Mouse (Mus musculus): ENCODE results near the gene Ppp1r2. TPM values are rescaled to one million over a fixed set of nuclear protein-coding genes. Genes with fewer than 3 reads are reported as not detected.
"Not testable (repeated sequence)": the region's sequence is repeated elsewhere in the genome, so short reads cannot be mapped to it uniquely, and the experiment has no call there.

Ppp1r2 gene
- total and polyA plus RNA-seq, 3 experiments: 33.8 to 75.4 (median 62.4) TPM

GRCm38 (mm10) chr16:31321501-31321900, 46.4 kb upstream of the Ppp1r2 start:
- TF ChIP-seq JUND (conservative IDR thresholded peaks at IDR 0.05; ENCODE audit: low read depth, low read length): no peak
- TF ChIP-seq POLR2A (IDR thresholded peaks at IDR 0.05; ENCODE audit: low read depth, low read length): no peak
- TF ChIP-seq CTCF (conservative IDR thresholded peaks at IDR 0.05 in 1 of 2, IDR thresholded peaks at IDR 0.05 in 1 of 2; ENCODE audit: low read depth in 2 of 2, low read length in 2 of 2): no peak
- TF ChIP-seq ELF1 (IDR thresholded peaks at IDR 0.05; ENCODE audit: low read depth, low read length): no peak
- no peak for TF ChIP-seq TBP (conservative IDR thresholded peaks at IDR 0.05; ENCODE audit: low read depth, low read length)
- no peak for TF ChIP-seq MAZ (IDR thresholded peaks at IDR 0.05; ENCODE audit: low read depth, low read length)
- TF ChIP-seq POLR2AphosphoS2 (IDR thresholded peaks at IDR 0.05; ENCODE audit: low read depth, low read length): no peak
- no peak for TF ChIP-seq ZNF384 (IDR thresholded peaks at IDR 0.05; ENCODE audit: low read depth, low read length)
- no peak for TF ChIP-seq MAX (IDR thresholded peaks at IDR 0.05; ENCODE audit: low read length)
- no peak for TF ChIP-seq CHD2 (IDR thresholded peaks at IDR 0.05; ENCODE audit: low read length)
- TF ChIP-seq E2F4 (IDR thresholded peaks at IDR 0.05; ENCODE audit: insufficient replicate concordance, low read depth, low read length): no peak
- TF ChIP-seq UBTF (IDR thresholded peaks at IDR 0.05; ENCODE audit: low read depth, low read length): no peak
- no peak for TF ChIP-seq USF1 (IDR thresholded peaks at IDR 0.05; ENCODE audit: low read depth, low read length)
- no peak for TF ChIP-seq MEF2A (IDR thresholded peaks at IDR 0.05; ENCODE audit: borderline replicate concordance, low read depth, low read length)
- no peak for TF ChIP-seq MYC (IDR thresholded peaks at IDR 0.05; ENCODE audit: low read depth, low read length)
- no peak for TF ChIP-seq EP300 (IDR thresholded peaks at IDR 0.05; ENCODE audit: low read length)
- no peak for TF ChIP-seq ZKSCAN1 (IDR thresholded peaks at IDR 0.05; ENCODE audit: borderline replicate concordance, low read depth, low read length)
- TF ChIP-seq BHLHE40 (IDR thresholded peaks at IDR 0.05; ENCODE audit: low read depth, low read length): no peak
- no peak for TF ChIP-seq RAD21 (IDR thresholded peaks at IDR 0.05; ENCODE audit: low read depth, low read length)
- TF ChIP-seq SIN3A (IDR thresholded peaks at IDR 0.05; ENCODE audit: low read length): no peak
- no peaks in the 10 kb centered on the region for H3K27me3 ChIP-seq (replicated peaks)
- H3K9me3 ChIP-seq (replicated peaks; ENCODE audit: low read length): peaks cover 3% of the 10 kb centered on the region
- no peak for DNase-seq (ENCODE audit: extremely low read depth)
- 0 out of 4 replicates have a peak, but pooled peaks cover 0 to 5% of the 10 kb centered on the region in 2 experiments for H3K4me1 ChIP-seq (ENCODE audit: control insufficient read depth in 1 of 2, insufficient read depth in 2 of 2)
- H3K4me2 ChIP-seq (ENCODE audit: insufficient read depth, low read depth, poor library complexity, severe bottlenecking): no peak overlapping the region
- in situ Hi-C loops (cut with MboI; ENCODE audit: low pct_ligation_motif_present, low pct_unique_long_range_greater_than_20kb, low sequenced_read_pairs): no loop called here
- no peaks in the 10 kb centered on the region for H3K36me3 ChIP-seq (replicated peaks in 1 of 2; ENCODE audit: control insufficient read depth in 1 of 2, insufficient read depth in 1 of 2, low read length in 1 of 2)
- dilution Hi-C loops (cut with MboI; ENCODE audit: extremely low pct_ligation_motif_present, extremely low pct_unique_long_range_greater_than_20kb, low sequenced_read_pairs): no loop called here
- H3K27ac ChIP-seq (ENCODE audit: insufficient read depth, low read depth): no peak overlapping the region
- H3K79me2 ChIP-seq (replicated peaks; ENCODE audit: control insufficient read depth, extremely low read depth, insufficient read depth, poor library complexity, severe bottlenecking): no peaks in the 10 kb centered on the region
- H3K9ac ChIP-seq (ENCODE audit: insufficient read depth, low read depth): no peak overlapping the region
- no peak overlapping the region for H3K4me3 ChIP-seq (replicated peaks in 1 of 3; ENCODE audit: low read depth in 2 of 3, low read length in 2 of 3, poor library complexity in 1 of 3)

- no peaks in the 10 kb centered on the region for H3K36me3 ChIP-seq (replicated peaks in 1 of 2; ENCODE audit: control insufficient read depth in 1 of 2, insufficient read depth in 1 of 2, low read length in 1 of 2)
- DNase-seq (ENCODE audit: extremely low read depth): no peak
- no peak overlapping the region for H3K4me3 ChIP-seq (replicated peaks in 1 of 3; ENCODE audit: low read depth in 2 of 3, low read length in 2 of 3, poor library complexity in 1 of 3)
- dilution Hi-C loops (cut with MboI; ENCODE audit: extremely low pct_ligation_motif_present, extremely low pct_unique_long_range_greater_than_20kb, low sequenced_read_pairs) (no loop called here), in situ Hi-C loops (cut with MboI; ENCODE audit: low pct_ligation_motif_present, low pct_unique_long_range_greater_than_20kb, low sequenced_read_pairs) (no loop called here)
- H3K9ac ChIP-seq (ENCODE audit: insufficient read depth, low read depth): no peak overlapping the region
- H3K9me3 ChIP-seq (replicated peaks; ENCODE audit: low read length): peaks cover 3% of the 10 kb centered on the region
- H3K4me1 ChIP-seq (ENCODE audit: control insufficient read depth in 1 of 2, insufficient read depth in 2 of 2): 0 out of 4 replicates have a peak, but pooled peaks cover 0 to 5% of the 10 kb centered on the region in 2 experiments
- H3K4me2 ChIP-seq (ENCODE audit: insufficient read depth, low read depth, poor library complexity, severe bottlenecking): no peak overlapping the region
- H3K79me2 ChIP-seq (replicated peaks; ENCODE audit: control insufficient read depth, extremely low read depth, insufficient read depth, poor library complexity, severe bottlenecking): no peaks in the 10 kb centered on the region
- no peak overlapping the region for H3K27ac ChIP-seq (ENCODE audit: insufficient read depth, low read depth)
- no peaks in the 10 kb centered on the region for H3K27me3 ChIP-seq (replicated peaks)
- TF ChIP-seq IRF4 (IDR thresholded peaks at IDR 0.05; ENCODE audit: low read depth, low read length) (no peak), ELF1 (IDR thresholded peaks at IDR 0.05; ENCODE audit: low read depth, low read length) (no peak), BHLHE40 (IDR thresholded peaks at IDR 0.05; ENCODE audit: low read depth, low read length) (no peak), ZKSCAN1 (IDR thresholded peaks at IDR 0.05; ENCODE audit: borderline replicate concordance, low read depth, low read length) (no peak), UBTF (IDR thresholded peaks at IDR 0.05; ENCODE audit: low read depth, low read length) (no peak), TCF12 (IDR thresholded peaks at IDR 0.05; ENCODE audit: low read depth, low read length) (no peak), ZMIZ1 (IDR thresholded peaks at IDR 0.05; ENCODE audit: low read depth, low read length) (no peak), E2F4 (IDR thresholded peaks at IDR 0.05; ENCODE audit: insufficient replicate concordance, low read depth, low read length) (no peak), POLR2A (IDR thresholded peaks at IDR 0.05; ENCODE audit: low read depth, low read length) (no peak), ZNF384 (IDR thresholded peaks at IDR 0.05; ENCODE audit: low read depth, low read length) (no peak), KAT2A (IDR thresholded peaks at IDR 0.05; ENCODE audit: insufficient replicate concordance, low read length) (no peak), MAZ (IDR thresholded peaks at IDR 0.05; ENCODE audit: low read depth, low read length) (no peak), NELFE (IDR thresholded peaks at IDR 0.05; ENCODE audit: low read depth, low read length) (no peak), USF1 (IDR thresholded peaks at IDR 0.05; ENCODE audit: low read depth, low read length) (no peak), USF2 (conservative IDR thresholded peaks at IDR 0.05; ENCODE audit: low read depth, low read length) (no peak), MEF2A (IDR thresholded peaks at IDR 0.05; ENCODE audit: borderline replicate concordance, low read depth, low read length) (no peak), ZC3H11A (IDR thresholded peaks at IDR 0.05; ENCODE audit: low read depth, low read length) (no peak)
Observed at GRCm38 (mm10) chr16:31320954-31321353, 45.9 kb upstream of the Ppp1r2 start.

- H3K79me2 ChIP-seq (replicated peaks; ENCODE audit: control insufficient read depth, extremely low read depth, insufficient read depth, poor library complexity, severe bottlenecking); H3K9me3 ChIP-seq (replicated peaks; ENCODE audit: low read length); in situ Hi-C loops (cut with MboI; ENCODE audit: low pct_ligation_motif_present, low pct_unique_long_range_greater_than_20kb, low sequenced_read_pairs); H3K4me1 ChIP-seq (ENCODE audit: control insufficient read depth in 1 of 2, insufficient read depth in 2 of 2); H3K4me3 ChIP-seq (replicated peaks in 1 of 3; ENCODE audit: low read depth in 2 of 3, low read length in 2 of 3, poor library complexity in 1 of 3); DNase-seq (ENCODE audit: extremely low read depth); H3K27ac ChIP-seq (ENCODE audit: insufficient read depth, low read depth); H3K27me3 ChIP-seq (replicated peaks); dilution Hi-C loops (cut with MboI; ENCODE audit: extremely low pct_ligation_motif_present, extremely low pct_unique_long_range_greater_than_20kb, low sequenced_read_pairs); H3K9ac ChIP-seq (ENCODE audit: insufficient read depth, low read depth); H3K4me2 ChIP-seq (ENCODE audit: insufficient read depth, low read depth, poor library complexity, severe bottlenecking); H3K36me3 ChIP-seq (replicated peaks in 1 of 2; ENCODE audit: control insufficient read depth in 1 of 2, insufficient read depth in 1 of 2, low read length in 1 of 2): not testable (repeated sequence)
Observed at GRCm38 (mm10) chr16:31319723-31320122, 44.6 kb upstream of the Ppp1r2 start.

All from CH12.LX (cell line).